Mouse (Mus musculus): Measurements from ENCODE around the gene Nt5c2.
A peak's percentile ranks its signal among the peaks of the same experiment; 100 is the strongest.

DNA sequence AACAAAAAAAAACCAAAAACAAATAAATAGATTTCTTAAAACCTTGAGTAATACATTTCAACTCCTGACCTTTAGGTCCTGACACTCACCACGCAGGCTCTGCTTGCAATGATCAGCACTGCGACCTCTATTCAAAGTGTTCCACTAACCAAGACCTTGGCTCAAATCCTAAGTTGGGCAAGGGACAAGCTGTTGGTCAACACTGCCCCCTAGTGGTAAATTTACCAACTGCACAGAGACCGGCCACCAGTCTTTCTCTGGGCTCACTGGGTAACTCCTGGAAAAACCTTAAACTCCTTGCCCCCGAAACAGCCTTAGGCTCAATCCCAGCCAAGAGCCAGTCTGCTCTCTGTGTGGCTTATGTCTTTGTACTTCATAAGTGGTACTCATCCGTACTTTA, 23.8 kb downstream of the Nt5c2 start:
- TF ChIP-seq POLR2A (IDR thresholded peaks at IDR 0.05; ENCODE audit: low read depth, low read length): no peak
- peak; percentile 52; the same call in 1 of the 2 replicates for TF ChIP-seq CTCF (IDR thresholded peaks at IDR 0.05; ENCODE audit: borderline replicate concordance, insufficient read depth, low read length)
